12 mouse cellular contexts compared by ENCODE assay signal in genomic region chr3:7669956-7670355, GRCm38 (mm10).
DNase-seq lines count a peak whose midpoint lies in the region.
"Had no signal": no experiment of that assay in that cellular context is flagged by ENCODE, and none has a peak within 500 bp of the region (broad histone marks: within the 10 kb centered on the region; RNA-seq: fewer than 3 reads in every experiment).

No protein-coding gene starts in this region.

- intact Hi-C loops in left cerebral cortex, postnatal 4 days (cut with DNase I), result no loop called here
- intact Hi-C loops in left cerebral cortex, postnatal 25 days (cut with DNase I), result no loop called here

- DNase-seq in cerebellum, postnatal 10 days, result peak; percentile 54 to 73
- no peak for DNase-seq in cerebellum, postnatal 36 days
- peak; percentile 29 for DNase-seq in left cerebral cortex, postnatal 4 days
- DNase-seq in left cerebral cortex, postnatal 25 days (ENCODE audit: low spot score in 2 of 2), result no peak
- peak; percentile 3 for DNase-seq in adrenal gland, adult 8-10 months
- peak; percentile 28 to 49 for DNase-seq in adrenal gland, postnatal 36 days
- DNase-seq in thymus, postnatal 14 days, result no peak
- DNase-seq: cerebellum, adult 11-12 months; forebrain, postnatal 0 days; gastrocnemius, postnatal 14 days; heart, adult 2 months; heart, postnatal 36 days had no signal

Comparison
In these comparisons a context has a peak if more than half of its experiments do, and no peak if none do; other contexts are left out.
1. DNase-seq: peak in cerebellum, postnatal 10 days (2 of 2), left cerebral cortex, postnatal 4 days (single experiment), adrenal gland, adult 8-10 months (single experiment) and adrenal gland, postnatal 36 days (2 of 2); none in cerebellum, postnatal 36 days (0 of 2), left cerebral cortex, postnatal 25 days (0 of 2) and thymus, postnatal 14 days (single experiment).